Mouse (Mus musculus): ENCODE measurements around the gene Ttc6.

Gene Ttc6

DNA sequence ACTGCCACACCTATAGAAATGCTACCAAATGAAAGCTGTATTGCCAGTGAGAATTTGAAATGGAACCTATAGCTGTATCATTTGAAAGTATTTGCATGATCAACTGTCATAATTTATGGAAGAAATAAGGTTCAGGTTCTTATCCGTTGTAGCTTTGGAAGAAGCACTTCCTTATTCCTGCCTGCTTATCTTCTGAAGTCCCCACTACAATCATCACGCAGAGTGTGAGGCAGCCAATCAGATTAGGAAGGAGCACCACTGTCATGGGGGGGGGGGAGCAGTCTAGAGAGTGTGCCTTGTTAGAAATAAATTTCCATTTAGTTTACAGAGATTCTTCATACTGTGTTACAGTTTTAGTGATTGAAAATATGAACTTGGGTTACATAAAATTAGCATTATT is 108.5 kb downstream of the Ttc6 start:
- DNase-seq = no peak

DNA sequence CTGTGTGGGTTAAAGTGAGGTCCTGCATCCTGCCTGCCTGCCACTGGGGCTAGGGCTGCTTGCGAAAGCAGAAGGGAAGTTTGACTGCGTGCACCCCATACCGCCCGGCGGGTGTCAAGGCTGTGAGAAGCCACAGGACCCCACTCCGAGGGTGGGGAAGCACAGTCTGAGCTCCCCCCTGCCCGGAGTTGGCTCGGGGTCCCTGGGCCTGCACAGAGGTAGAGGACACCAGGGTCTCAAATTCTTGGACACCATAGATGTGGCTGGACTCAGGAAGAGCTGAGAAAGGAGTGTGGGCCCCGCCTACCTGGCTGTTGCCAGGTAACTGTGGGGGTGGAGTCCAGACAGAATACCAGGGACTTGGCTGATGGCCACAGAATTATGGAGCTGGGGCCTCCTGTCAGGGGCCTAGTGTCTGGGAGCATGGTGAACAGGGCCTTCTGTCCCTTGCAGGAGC is 121.1 kb downstream of the Ttc6 start:
- DNase-seq = no peak

DNA sequence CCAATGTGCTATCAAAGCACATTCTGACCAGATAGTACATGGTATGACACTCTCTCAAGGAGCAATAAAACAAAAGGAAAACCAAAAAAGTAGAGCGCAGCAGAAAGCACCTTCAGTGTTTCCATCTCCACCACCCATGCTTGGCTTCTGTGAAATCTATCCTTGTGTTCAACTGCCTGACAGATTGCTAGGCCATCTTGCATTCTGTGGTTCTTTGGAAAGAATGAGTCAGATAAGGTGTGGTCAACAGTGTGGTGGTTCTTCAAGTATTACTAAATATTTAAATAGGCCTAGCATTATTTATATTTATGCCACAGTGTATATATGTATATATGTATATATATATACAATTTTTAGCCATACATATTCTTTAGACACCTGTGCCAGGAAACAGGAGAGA is 146.1 kb downstream of the Ttc6 start:
- no peak for DNase-seq

DNA sequence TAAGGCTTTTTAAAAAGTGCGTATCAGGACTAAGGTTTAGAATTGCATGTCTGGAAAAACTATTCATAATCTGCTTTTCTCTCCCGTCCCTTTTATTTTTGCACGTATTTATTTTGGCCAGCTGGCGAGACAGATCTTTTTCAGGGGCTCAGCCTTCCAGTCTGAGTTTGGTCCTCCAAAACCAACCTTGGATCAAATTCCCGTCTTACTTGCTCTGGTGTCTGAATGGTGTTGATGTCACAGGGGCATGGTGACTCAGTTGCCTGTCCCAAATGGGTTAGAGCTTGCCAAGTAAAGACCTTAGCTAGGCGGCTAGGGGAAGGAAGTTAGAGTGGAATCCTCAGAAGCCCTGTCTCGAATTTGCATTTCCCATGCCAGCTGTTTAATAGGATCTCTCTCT is 200.8 kb downstream of the Ttc6 start:
- DNase-seq = no peak

DNA sequence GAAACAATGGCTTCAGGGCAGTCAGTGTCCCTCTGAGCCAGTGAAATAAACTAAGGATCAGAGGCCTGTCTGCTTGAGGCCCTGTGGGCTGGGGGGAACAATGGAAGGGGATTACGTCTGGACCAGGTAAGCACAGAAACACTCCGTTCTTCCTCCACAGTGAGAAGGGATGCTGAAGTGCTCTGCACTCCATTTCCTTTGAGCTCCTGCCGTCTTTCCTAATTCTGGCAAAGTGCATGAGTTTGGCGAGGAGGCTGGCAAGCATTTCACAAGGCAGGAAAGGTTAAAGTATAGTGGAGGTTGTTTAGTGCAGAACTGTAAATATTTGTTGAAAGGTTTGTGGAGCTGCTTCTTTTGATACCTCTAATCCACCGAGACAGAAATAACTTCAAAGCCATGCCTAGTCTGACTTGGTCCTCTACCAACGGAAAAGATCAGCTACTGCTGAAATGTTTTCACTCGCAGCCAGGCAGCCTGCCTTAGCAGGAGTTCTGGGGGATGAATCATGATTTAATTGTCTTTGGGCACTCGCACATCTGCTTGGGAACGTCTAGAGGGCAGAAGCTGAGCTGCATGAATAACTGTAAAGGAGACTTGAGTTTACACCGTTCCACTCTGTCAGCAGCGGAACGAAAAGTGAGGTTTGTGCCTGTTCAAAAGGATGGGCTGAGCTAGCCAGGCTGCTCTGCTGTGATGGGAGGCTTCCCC is 212.5 kb downstream of the Ttc6 start:
- DNase-seq = no peak

DNA sequence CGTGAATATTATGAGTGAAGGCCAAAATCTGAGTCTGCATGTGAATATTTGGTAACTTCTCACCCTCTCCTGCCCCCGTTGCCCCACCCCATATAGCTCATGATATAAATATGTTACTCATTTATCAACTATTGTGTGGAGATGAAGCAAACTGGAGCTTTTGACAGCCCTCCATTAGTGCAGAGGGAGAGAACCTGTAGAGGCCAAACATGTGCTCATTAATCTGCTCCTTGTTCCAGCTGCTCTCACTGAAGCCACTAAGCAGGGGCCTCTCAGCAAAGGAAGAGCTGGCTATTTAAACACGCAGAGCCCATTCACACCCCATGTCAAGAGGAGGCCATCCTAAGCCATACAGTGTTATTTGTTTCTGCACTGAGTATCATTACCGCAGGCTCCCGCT is 218.0 kb downstream of the Ttc6 start:
- no peak for DNase-seq

DNA sequence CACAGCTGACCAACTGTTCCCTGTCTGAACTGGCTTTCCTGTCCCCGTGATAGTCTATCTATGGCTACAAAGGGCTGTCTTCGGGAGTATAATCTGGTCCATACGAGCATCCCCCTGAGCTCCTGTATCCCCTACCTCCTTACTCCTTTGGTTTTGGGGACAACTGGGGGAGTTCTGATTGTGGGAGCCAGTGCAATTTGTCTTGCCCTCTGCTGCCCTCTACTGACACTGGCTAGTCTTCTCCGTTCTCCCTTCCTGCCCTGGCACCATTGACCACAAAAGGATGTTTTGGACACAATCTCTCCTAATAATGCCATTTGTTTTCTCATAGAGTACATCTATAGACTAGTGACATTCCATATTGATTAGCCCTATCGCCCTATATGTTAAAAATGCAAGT is 223.6 kb downstream of the Ttc6 start:
- DNase-seq = no peak

Measured in cerebellum, adult 9-10 months (tissue).